Mouse (Mus musculus) hindbrain, embryonic 11.5 days (tissue): Measurements from ENCODE around the gene Ccnd3. TPM values are rescaled to one million over a fixed set of nuclear protein-coding genes. Genes with fewer than 3 reads are reported as not detected.

Experiments
- ATAC-seq: fragments of 200-750 bp; cut with Nextera tagmentation; 2 replicates; pipeline ENCODE4 v1.8.0; 2017; ENCODE audit warnings: mild to moderate bottlenecking, moderate TSS enrichment, moderate library complexity; ENCODE audit not compliant: low FRiP score
- DNase-seq: peaks from one replicate; pipeline ENCODE4 v3.0.0-alpha.2; 2015; ENCODE audit warnings: low spot score
- H3K27ac ChIP-seq: fragments of 300-500 bp; sonication (generic); 2 replicates; pipeline ENCODE4 v1.5.1; 2014; ENCODE audit warnings: mild to moderate bottlenecking, low read depth, low read length
- H3K27me3 ChIP-seq: fragments of 300-500 bp; sonication (generic); 2 replicates; pipeline ENCODE4 v1.6.1; 2014; ENCODE audit warnings: mild to moderate bottlenecking, low read length, moderate library complexity, mixed read lengths; ENCODE audit not compliant: control insufficient read depth, insufficient read depth
- H3K36me3 ChIP-seq: fragments of 300-500 bp; sonication (generic); 2 replicates; pipeline ENCODE4 v1.6.1; 2014; ENCODE audit warnings: mild to moderate bottlenecking, low read length, moderate library complexity, mixed read lengths; ENCODE audit not compliant: control insufficient read depth, insufficient read depth
- H3K4me1 ChIP-seq: fragments of 300-500 bp; sonication (generic); replicated peaks from 2 replicates; pipeline ENCODE4 v1.6.1; 2014; ENCODE audit warnings: low read length, mixed read lengths; ENCODE audit not compliant: control insufficient read depth, insufficient read depth
- H3K4me2 ChIP-seq: fragments of 300-500 bp; sonication (generic); replicated peaks from 2 replicates; pipeline ENCODE4 v1.6.1; 2014; ENCODE audit warnings: mild to moderate bottlenecking, low read depth, low read length
- H3K4me3 ChIP-seq: fragments of 300-500 bp; sonication (generic); 2 replicates; pipeline ENCODE4 v1.5.1; 2014; ENCODE audit warnings: low read depth, low read length
- H3K9ac ChIP-seq: fragments of 300-500 bp; sonication (generic); 2 replicates; pipeline ENCODE4 v1.6.1; 2014; ENCODE audit warnings: low read depth, low read length
- H3K9me3 ChIP-seq: fragments of 300-500 bp; sonication (generic); 2 replicates; pipeline ENCODE4 v1.6.1; 2016; ENCODE audit warnings: low read length; ENCODE audit not compliant: control insufficient read depth
- WGBS: fragments of 180-500 bp; shearing (Covaris S2); extraction: QIAGEN DNeasy Blood & Tissue Kit; methylation state at CpG from one replicate; pipeline ENCODE4 v1.1.7; 2014; 5-methylcytosine and 5-hydroxymethylcytosine counted together
- polyA plus RNA-seq: library from polyadenylated mRNA; unstranded; fragments of >200 nt; fragmentation: Nextera tagmentation; extraction: Ambion mirVana; gene quantifications from 2 replicates; pipeline ENCODE4 v1.2.1, GENCODE M21; 2014

Gene Ccnd3
- polyA plus RNA-seq, 1 experiment from 2014 or later: 190 TPM

DNA sequence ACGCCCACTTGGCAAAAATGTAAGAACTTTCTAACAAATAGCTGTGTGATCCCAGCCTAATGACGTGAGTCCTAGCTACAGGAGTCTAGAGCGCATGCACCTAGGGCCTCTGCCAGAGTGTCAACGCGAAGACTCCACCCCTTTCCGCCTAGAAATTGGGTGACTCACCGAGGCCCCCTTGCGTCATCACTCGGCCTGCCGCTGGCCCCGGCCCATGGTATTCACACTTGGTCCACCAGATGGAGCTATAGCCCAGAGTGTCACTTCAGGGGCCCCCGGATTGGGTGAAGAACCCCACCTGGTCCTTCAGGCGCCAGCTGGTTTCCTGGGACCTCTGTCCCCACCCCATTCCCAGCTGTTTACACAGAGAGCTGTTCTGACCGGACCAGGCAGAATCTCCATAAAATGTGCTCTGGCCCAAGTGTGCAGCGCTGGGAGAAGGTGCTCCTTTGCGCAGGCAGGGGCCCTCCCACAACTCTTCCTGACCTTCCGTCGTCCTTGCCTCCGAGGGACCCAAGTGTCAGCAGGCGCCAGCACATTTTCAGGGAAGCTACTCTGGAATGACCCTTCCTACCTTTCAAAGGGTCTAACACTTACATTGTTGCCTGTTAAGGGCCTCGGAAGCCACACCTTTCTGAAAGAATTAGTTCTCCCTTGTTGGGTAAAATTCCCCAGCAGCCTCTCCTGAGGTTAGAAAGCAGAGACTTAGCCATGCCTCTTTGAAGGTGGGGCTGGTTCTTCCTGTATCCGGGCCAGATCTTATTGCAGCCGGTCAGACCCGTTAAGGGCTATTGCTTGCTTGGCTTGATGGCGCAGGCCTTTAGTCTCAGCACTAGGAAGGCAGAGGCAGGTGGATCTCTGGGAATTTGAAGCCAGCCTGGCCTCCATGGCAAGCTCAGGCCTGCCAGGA lies 6.5 kb downstream of the Ccnd3 start:
- no peak overlapping the region for H3K9ac ChIP-seq
- no peak overlapping the region for H3K27ac ChIP-seq
- peak overlapping the region; percentile 35 for H3K4me2 ChIP-seq
- no peaks in the 10 kb centered on the region for H3K27me3 ChIP-seq
- 0 out of 2 replicates have a peak overlapping the region, but pooled peaks have one; percentile 6 for H3K4me3 ChIP-seq
- H3K4me1 ChIP-seq: no peaks in the 10 kb centered on the region
- H3K36me3 ChIP-seq: no peaks in the 10 kb centered on the region
- DNase-seq (peak; percentile 97), ATAC-seq (peak; percentile 92)
- 18% methylated on average over 25 of the region's 25 CpGs for WGBS
- no peaks in the 10 kb centered on the region for H3K9me3 ChIP-seq

DNA sequence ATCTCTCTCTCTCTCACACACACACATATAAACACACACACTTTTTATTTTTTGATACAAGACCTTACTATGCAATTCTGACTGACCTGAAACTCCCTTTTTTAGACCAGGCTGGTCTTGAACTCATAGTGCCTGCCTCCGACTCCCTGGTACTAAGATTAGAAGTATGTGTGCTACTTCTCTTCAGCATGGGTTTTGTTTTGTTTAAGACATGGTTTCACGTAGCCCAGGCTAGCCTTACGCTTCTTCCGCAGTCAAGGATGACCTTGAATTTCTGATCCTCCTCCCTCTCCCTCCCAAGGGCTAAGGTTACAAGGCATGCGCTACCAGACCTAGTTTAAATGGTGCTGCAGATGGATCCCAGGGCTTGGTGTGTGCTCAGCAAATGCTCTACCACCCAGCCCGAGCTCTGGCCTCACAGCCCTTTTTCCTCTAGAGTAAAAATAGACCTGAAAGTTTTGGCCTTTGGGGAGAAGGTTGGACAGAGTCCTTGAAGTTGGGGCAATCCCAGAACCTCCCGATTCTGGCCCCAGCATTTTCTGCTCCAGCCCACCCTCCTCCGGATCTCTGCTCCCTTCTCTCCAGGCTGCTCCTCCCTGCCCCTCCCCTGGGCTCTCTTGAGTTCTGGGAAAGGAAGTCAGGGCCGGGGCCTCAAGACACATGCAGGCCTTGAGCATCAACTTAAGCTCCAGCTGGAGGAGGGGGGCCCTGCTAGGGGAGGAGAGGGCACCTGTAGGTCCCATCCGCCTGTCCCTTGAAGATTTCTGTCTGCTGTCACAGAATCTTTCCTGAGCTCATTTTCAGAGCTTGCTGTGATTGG lies 8.3 kb downstream of the Ccnd3 start:
- no peak overlapping the region for H3K27ac ChIP-seq
- H3K36me3 ChIP-seq: no peaks in the 10 kb centered on the region
- DNase-seq (no peak), ATAC-seq (no peak)
- H3K4me3 ChIP-seq: no peak overlapping the region
- H3K27me3 ChIP-seq: no peaks in the 10 kb centered on the region
- H3K4me1 ChIP-seq: no peaks in the 10 kb centered on the region
- 72% methylated on average over 10 of the region's 10 CpGs for WGBS
- no peaks in the 10 kb centered on the region for H3K9me3 ChIP-seq
- H3K4me2 ChIP-seq: no peak overlapping the region
- no peak overlapping the region for H3K9ac ChIP-seq

GRCm38 (mm10) chr17:47515180-47515844 lies 10.5 kb downstream of the Ccnd3 start:
- H3K36me3 ChIP-seq: no peaks in the 10 kb centered on the region
- 81% methylated on average over 7 of the region's 7 CpGs for WGBS
- H3K9ac ChIP-seq: no peak overlapping the region
- H3K4me2 ChIP-seq: no peak overlapping the region
- no peaks in the 10 kb centered on the region for H3K4me1 ChIP-seq
- ATAC-seq (no peak), DNase-seq (no peak)
- no peaks in the 10 kb centered on the region for H3K27me3 ChIP-seq
- H3K9me3 ChIP-seq: no peaks in the 10 kb centered on the region
- no peak overlapping the region for H3K4me3 ChIP-seq
- no peak overlapping the region for H3K27ac ChIP-seq

GRCm38 (mm10) chr17:47516232-47516631 lies 11.4 kb downstream of the Ccnd3 start:
- no peak overlapping the region for H3K4me2 ChIP-seq
- H3K4me3 ChIP-seq: no peak overlapping the region
- DNase-seq (no peak), ATAC-seq (no peak)
- peaks cover 1% of the 10 kb centered on the region; the same call in 1 of the 2 replicates for H3K4me1 ChIP-seq
- no peaks in the 10 kb centered on the region for H3K36me3 ChIP-seq
- 93% methylated on average over 3 of the region's 3 CpGs for WGBS
- H3K9me3 ChIP-seq: no peaks in the 10 kb centered on the region
- H3K9ac ChIP-seq: no peak overlapping the region
- no peak overlapping the region for H3K27ac ChIP-seq
- H3K27me3 ChIP-seq: no peaks in the 10 kb centered on the region

- DNase-seq (peak; percentile 21), ATAC-seq (no peak)
- H3K9ac ChIP-seq: no peak overlapping the region
- no peaks in the 10 kb centered on the region for H3K9me3 ChIP-seq
- H3K27ac ChIP-seq: no peak overlapping the region
- H3K4me1 ChIP-seq: peaks cover 12% of the 10 kb centered on the region
- no peaks in the 10 kb centered on the region for H3K36me3 ChIP-seq
- H3K4me3 ChIP-seq: no peak overlapping the region
- H3K27me3 ChIP-seq: no peaks in the 10 kb centered on the region
- H3K4me2 ChIP-seq: no peak overlapping the region
- WGBS: 35% methylated on average over 8 of the region's 8 CpGs
Measured at GRCm38 (mm10) chr17:47518205-47518604, 13.4 kb downstream of the Ccnd3 start.

DNA sequence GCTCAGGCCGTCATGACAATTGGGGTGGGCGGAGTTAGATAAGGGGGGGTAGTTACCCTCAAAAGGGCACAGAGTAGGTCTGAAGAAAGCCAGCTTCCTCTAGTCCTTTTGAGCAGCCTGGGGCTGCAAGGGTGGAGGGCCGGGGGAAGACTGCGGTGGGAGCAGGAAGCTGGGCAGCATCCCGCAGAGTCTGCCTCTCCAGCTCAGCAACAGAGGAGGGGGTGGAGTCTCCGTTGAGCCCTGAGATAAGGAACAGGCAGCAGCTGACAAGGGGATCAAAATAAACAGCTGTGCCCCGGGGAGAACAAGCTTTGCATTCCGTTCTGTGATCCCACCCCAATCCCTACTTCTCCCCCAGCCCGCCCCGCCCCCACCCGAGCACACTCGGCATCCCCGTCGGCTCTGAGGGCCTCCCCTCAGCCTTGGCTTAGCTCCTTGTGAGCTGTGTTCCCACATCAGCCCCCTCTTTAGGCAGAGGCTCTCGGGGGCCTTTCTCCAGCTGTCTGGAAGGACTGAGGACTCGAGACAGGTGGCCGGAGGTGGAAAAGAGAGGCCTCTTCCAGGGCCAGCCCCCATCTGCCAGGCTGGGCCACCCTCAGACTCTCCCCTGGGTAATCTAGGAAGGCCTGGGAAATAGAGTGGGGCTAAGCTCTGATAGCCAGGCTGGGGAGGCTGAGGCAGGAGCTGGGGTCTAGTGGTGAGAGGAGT lies 16.9 kb downstream of the Ccnd3 start:
- Histone ChIP-seq H3K9ac (peak overlapping the region; percentile 60), H3K9me3 (no peaks in the 10 kb centered on the region), H3K4me1 (peaks cover 12% of the 10 kb centered on the region), H3K27ac (peak overlapping the region; percentile 87), H3K4me3 (peak overlapping the region; percentile 17), H3K4me2 (peak overlapping the region; percentile 15), H3K27me3 (no peaks in the 10 kb centered on the region), H3K36me3 (no peaks in the 10 kb centered on the region)
- DNase-seq (peak; percentile 80), ATAC-seq (peak; percentile 91)
- 3% methylated on average over 17 of the region's 17 CpGs for WGBS

DNA sequence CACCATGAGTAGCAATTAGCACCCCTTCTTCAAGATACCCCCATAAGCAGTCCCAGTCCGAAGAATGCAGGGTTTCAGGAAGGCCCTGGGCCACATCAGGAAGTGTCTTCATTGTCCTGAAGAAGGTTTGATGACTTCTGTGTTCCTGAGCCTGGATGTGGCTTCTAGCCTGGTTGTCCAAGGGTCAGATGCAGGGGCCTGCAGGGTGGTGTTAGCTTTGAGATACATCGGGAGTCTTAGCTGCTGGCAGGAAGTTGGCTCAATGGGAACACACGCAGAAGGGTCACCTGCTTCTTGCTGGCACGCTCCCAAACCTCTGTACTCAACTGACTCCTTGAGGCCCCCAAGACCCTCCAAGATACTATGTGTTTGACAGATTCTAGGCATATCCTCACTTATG lies 17.7 kb downstream of the Ccnd3 start:
- H3K4me3 ChIP-seq: no peak overlapping the region
- ATAC-seq: no peak
- 70% methylated on average over 4 of the region's 4 CpGs for WGBS
- H3K4me2 ChIP-seq: no peak overlapping the region
- H3K27me3 ChIP-seq: no peaks in the 10 kb centered on the region
- H3K4me1 ChIP-seq: peaks cover 15% of the 10 kb centered on the region
- peak overlapping the region; percentile 87; the same call in 1 of the 2 replicates for H3K27ac ChIP-seq
- H3K9me3 ChIP-seq: no peaks in the 10 kb centered on the region
- H3K9ac ChIP-seq: no peak overlapping the region; the same call in 1 of the 2 replicates
- H3K36me3 ChIP-seq: no peaks in the 10 kb centered on the region
- DNase-seq: no peak

DNA sequence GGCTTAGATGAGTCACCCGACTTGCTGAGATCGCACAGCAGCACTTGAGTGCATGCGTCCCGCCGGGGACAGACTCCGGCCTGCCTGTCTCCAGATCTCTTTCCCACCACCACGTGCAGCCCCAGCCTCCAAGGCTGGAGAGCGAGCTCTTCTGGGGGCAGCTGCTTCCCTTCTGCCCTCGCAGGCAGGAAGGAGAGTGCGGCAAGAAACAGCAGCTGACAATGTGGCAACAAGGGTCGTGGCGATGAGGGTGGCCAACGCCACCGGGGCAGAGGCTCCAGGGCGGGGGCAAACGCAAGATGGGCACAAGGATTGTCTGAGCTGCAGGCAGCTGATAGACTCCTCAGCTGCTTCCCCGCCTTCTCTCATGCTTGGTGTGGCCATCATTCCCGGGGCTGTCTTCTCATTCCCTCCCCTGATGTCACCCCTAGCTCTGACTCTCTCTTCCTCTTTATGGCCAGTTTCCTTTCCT lies 18.4 kb downstream of the Ccnd3 start:
- Histone ChIP-seq H3K36me3 (no peaks in the 10 kb centered on the region), H3K9ac (0 out of 2 replicates have a peak overlapping the region, but pooled peaks have one; percentile 8), H3K4me1 (peaks cover 16% of the 10 kb centered on the region), H3K27ac (0 out of 2 replicates have a peak overlapping the region, but pooled peaks have one; percentile 11), H3K4me3 (no peak overlapping the region), H3K4me2 (no peak overlapping the region), H3K9me3 (no peaks in the 10 kb centered on the region), H3K27me3 (no peaks in the 10 kb centered on the region)
- 68% methylated on average over 18 of the region's 18 CpGs for WGBS
- no peak for DNase-seq
- ATAC-seq: no peak
